Mouse (Mus musculus): Measurements from ENCODE around the gene Tmtc4. TPM values are rescaled to one million over a fixed set of nuclear protein-coding genes. Genes with fewer than 3 reads are reported as not detected.

The Tmtc4 gene
- polyA plus RNA-seq, 1 experiment = 8.4 TPM

GRCm38 (mm10) chr14:123009108-123010018 is 25.5 kb upstream of the Tmtc4 start:
- Histone ChIP-seq H3K27me3 (ENCODE audit: control insufficient read depth, insufficient read depth, low read length) (no peaks in the 10 kb centered on the region), H3K36me3 (ENCODE audit: control insufficient read depth, insufficient read depth, low read length) (no peaks in the 10 kb centered on the region), H3K4me3 (ENCODE audit: control insufficient read depth, insufficient read depth, low read length) (no peak overlapping the region), H3K4me1 (replicated peaks; ENCODE audit: control insufficient read depth, insufficient read depth, low read length) (no peaks in the 10 kb centered on the region), H3K27ac (ENCODE audit: control insufficient read depth, insufficient read depth, low read length) (no peak overlapping the region)
- TF ChIP-seq POLR2A (IDR thresholded peaks at IDR 0.05; ENCODE audit: control insufficient read depth, extremely low read depth, insufficient read depth, low read length, poor library complexity) (no peak), CTCF (IDR thresholded peaks at IDR 0.05; ENCODE audit: borderline replicate concordance, control insufficient read depth, extremely low read depth, insufficient read depth, low read length, poor library complexity) (no peak)
- WGBS = 81% methylated on average over 18 of the region's 18 CpGs
- no peak for DNase-seq

- TF ChIP-seq CTCF (IDR thresholded peaks at IDR 0.05; ENCODE audit: borderline replicate concordance, control insufficient read depth, extremely low read depth, insufficient read depth, low read length, poor library complexity) = no peak
- TF ChIP-seq POLR2A (IDR thresholded peaks at IDR 0.05; ENCODE audit: control insufficient read depth, extremely low read depth, insufficient read depth, low read length, poor library complexity) = no peak
- Histone ChIP-seq H3K4me3 (ENCODE audit: control insufficient read depth, insufficient read depth, low read length) (no peak overlapping the region), H3K27ac (ENCODE audit: control insufficient read depth, insufficient read depth, low read length) (no peak overlapping the region), H3K4me1 (replicated peaks; ENCODE audit: control insufficient read depth, insufficient read depth, low read length) (no peaks in the 10 kb centered on the region), H3K27me3 (ENCODE audit: control insufficient read depth, insufficient read depth, low read length) (no peaks in the 10 kb centered on the region), H3K36me3 (ENCODE audit: control insufficient read depth, insufficient read depth, low read length) (no peaks in the 10 kb centered on the region)
- WGBS = 90% methylated on average over 2 of the region's 2 CpGs
- no peak for DNase-seq
These were observed 24.8 kb upstream of the Tmtc4 start for GRCm38 (mm10) chr14:123008672-123009071.

- no peaks in the 10 kb centered on the region for H3K36me3 ChIP-seq (ENCODE audit: control insufficient read depth, insufficient read depth, low read length)
- no peak for TF ChIP-seq POLR2A (IDR thresholded peaks at IDR 0.05; ENCODE audit: control insufficient read depth, extremely low read depth, insufficient read depth, low read length, poor library complexity)
- TF ChIP-seq CTCF (IDR thresholded peaks at IDR 0.05; ENCODE audit: borderline replicate concordance, control insufficient read depth, extremely low read depth, insufficient read depth, low read length, poor library complexity) = no peak
- no peaks in the 10 kb centered on the region for H3K27me3 ChIP-seq (ENCODE audit: control insufficient read depth, insufficient read depth, low read length)
- H3K4me1 ChIP-seq (replicated peaks; ENCODE audit: control insufficient read depth, insufficient read depth, low read length) = no peaks in the 10 kb centered on the region
- no peak overlapping the region for H3K27ac ChIP-seq (ENCODE audit: control insufficient read depth, insufficient read depth, low read length)
- 94% methylated on average over 1 of the region's 1 CpGs for WGBS
- H3K4me3 ChIP-seq (ENCODE audit: control insufficient read depth, insufficient read depth, low read length) = no peak overlapping the region
- no peak for DNase-seq
These were observed 19.9 kb upstream of the Tmtc4 start for GRCm38 (mm10) chr14:123003715-123004114.

DNA sequence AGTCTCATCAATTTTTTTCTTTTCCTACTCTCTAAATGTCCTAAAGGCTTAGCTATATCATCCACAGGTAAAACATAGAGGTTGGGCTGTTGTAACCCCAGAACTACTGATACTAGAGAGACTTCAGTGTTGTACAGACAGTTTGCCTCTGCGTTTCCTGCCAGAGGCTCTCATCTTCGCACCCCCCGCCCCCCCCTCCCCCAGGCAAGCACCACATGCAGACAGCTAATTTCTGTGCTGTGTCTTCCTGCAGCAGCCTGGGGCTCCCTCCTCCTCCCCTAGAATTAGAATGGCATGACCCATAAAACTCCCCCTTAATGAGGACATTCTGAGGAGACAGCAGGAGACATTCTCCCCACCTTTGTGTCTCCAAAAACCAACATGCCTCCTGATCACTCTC is 17.6 kb upstream of the Tmtc4 start:
- DNase-seq = no peak
- TF ChIP-seq POLR2A (IDR thresholded peaks at IDR 0.05; ENCODE audit: control insufficient read depth, extremely low read depth, insufficient read depth, low read length, poor library complexity) (no peak), CTCF (IDR thresholded peaks at IDR 0.05; ENCODE audit: borderline replicate concordance, control insufficient read depth, extremely low read depth, insufficient read depth, low read length, poor library complexity) (no peak)
- H3K4me1 ChIP-seq (replicated peaks; ENCODE audit: control insufficient read depth, insufficient read depth, low read length) = no peaks in the 10 kb centered on the region
- WGBS = 71% methylated on average over 3 of the region's 3 CpGs
- H3K4me3 ChIP-seq (ENCODE audit: control insufficient read depth, insufficient read depth, low read length) = no peak overlapping the region
- no peak overlapping the region for H3K27ac ChIP-seq (ENCODE audit: control insufficient read depth, insufficient read depth, low read length)
- no peaks in the 10 kb centered on the region for H3K27me3 ChIP-seq (ENCODE audit: control insufficient read depth, insufficient read depth, low read length)
- no peaks in the 10 kb centered on the region for H3K36me3 ChIP-seq (ENCODE audit: control insufficient read depth, insufficient read depth, low read length)

DNA sequence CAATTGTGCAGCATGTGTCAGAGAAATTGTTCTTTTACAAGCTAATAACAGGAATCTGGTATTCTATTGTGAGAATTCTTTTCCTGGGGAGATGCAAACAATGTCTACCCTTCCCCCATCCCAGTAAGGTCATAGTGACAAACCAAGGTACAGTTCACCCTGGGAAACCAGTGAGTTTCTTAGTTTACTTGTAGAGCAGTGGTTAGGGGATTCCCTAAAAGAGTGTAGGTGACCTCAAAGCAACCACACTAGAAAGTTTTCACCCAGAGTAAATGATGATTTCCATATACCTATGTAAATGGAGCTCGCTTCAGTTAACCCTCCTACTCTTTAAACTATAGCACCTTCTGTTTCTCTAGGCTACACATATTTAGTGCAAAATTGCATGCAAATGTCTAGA is 13.6 kb upstream of the Tmtc4 start:
- Histone ChIP-seq H3K4me1 (replicated peaks; ENCODE audit: control insufficient read depth, insufficient read depth, low read length) (no peaks in the 10 kb centered on the region; the same call in 1 of the 2 replicates), H3K36me3 (ENCODE audit: control insufficient read depth, insufficient read depth, low read length) (no peaks in the 10 kb centered on the region), H3K27ac (ENCODE audit: control insufficient read depth, insufficient read depth, low read length) (no peak overlapping the region), H3K4me3 (ENCODE audit: control insufficient read depth, insufficient read depth, low read length) (no peak overlapping the region), H3K27me3 (ENCODE audit: control insufficient read depth, insufficient read depth, low read length) (no peaks in the 10 kb centered on the region)
- DNase-seq = no peak
- 57% methylated on average over 1 of the region's 1 CpGs for WGBS
- TF ChIP-seq CTCF (IDR thresholded peaks at IDR 0.05; ENCODE audit: borderline replicate concordance, control insufficient read depth, extremely low read depth, insufficient read depth, low read length, poor library complexity) = no peak
- TF ChIP-seq POLR2A (IDR thresholded peaks at IDR 0.05; ENCODE audit: control insufficient read depth, extremely low read depth, insufficient read depth, low read length, poor library complexity) = no peak

- H3K36me3 ChIP-seq (ENCODE audit: control insufficient read depth, insufficient read depth, low read length) = no peaks in the 10 kb centered on the region
- TF ChIP-seq CTCF (IDR thresholded peaks at IDR 0.05; ENCODE audit: borderline replicate concordance, control insufficient read depth, extremely low read depth, insufficient read depth, low read length, poor library complexity) (no peak), POLR2A (IDR thresholded peaks at IDR 0.05; ENCODE audit: control insufficient read depth, extremely low read depth, insufficient read depth, low read length, poor library complexity) (no peak)
- H3K27me3 ChIP-seq (ENCODE audit: control insufficient read depth, insufficient read depth, low read length) = no peaks in the 10 kb centered on the region
- no peaks in the 10 kb centered on the region; the same call in 1 of the 2 replicates for H3K4me1 ChIP-seq (replicated peaks; ENCODE audit: control insufficient read depth, insufficient read depth, low read length)
- no peak overlapping the region for H3K4me3 ChIP-seq (ENCODE audit: control insufficient read depth, insufficient read depth, low read length)
- no peak overlapping the region for H3K27ac ChIP-seq (ENCODE audit: control insufficient read depth, insufficient read depth, low read length)
- no peak for DNase-seq
- 95% methylated on average over 2 of the region's 2 CpGs for WGBS
These were observed 10.1 kb upstream of the Tmtc4 start for GRCm38 (mm10) chr14:122993935-122994334.

Measured in thymus, adult 2 months (tissue).